Mouse (Mus musculus): Measurements from ENCODE around the gene Plekhg6.
A peak's percentile ranks its signal among the peaks of the same experiment; 100 is the strongest.

The Plekhg6 gene

DNA sequence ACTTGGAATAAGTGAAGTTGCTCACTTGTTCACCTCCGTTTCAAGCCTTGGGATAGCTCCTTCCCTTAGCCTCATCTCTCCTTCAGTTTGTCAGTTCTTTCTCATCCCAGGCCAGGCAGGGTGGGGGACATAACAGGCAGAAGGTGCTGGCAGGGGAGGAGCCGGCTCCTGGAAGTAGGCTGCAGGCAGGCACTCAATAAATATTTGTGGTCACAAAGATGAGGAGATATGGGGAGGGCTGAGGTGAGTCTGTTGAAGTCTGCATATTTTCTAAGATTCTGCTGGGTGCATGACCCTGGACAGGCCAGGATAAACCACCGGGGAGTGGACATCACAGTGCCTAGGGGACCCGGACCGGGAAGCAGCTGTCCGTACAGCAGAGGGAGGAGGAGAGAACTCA, 57.0 kb downstream of the Plekhg6 start:
- no peak for DNase-seq (ENCODE audit: low read depth, low spot score)

DNA sequence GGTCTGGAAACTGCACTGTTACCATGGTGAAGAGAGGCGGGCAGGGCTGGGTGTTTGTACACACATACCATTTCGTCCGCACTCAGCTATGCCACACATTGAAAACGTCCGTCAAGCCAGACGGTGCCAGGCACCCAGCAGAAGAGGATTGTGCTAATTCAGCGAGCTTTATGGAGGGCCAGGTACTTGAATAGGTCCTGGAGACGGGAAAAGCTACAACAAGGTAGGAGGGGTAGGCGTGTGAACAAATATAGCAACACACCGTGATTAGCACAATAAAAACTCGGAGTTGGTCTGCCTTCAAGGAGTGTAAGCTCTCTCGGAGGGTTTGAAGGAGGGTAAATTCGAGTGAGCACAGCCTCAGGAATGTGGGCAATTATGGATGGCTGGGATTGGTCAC, 57.8 kb downstream of the Plekhg6 start:
- DNase-seq (ENCODE audit: low read depth, low spot score): no peak

DNA sequence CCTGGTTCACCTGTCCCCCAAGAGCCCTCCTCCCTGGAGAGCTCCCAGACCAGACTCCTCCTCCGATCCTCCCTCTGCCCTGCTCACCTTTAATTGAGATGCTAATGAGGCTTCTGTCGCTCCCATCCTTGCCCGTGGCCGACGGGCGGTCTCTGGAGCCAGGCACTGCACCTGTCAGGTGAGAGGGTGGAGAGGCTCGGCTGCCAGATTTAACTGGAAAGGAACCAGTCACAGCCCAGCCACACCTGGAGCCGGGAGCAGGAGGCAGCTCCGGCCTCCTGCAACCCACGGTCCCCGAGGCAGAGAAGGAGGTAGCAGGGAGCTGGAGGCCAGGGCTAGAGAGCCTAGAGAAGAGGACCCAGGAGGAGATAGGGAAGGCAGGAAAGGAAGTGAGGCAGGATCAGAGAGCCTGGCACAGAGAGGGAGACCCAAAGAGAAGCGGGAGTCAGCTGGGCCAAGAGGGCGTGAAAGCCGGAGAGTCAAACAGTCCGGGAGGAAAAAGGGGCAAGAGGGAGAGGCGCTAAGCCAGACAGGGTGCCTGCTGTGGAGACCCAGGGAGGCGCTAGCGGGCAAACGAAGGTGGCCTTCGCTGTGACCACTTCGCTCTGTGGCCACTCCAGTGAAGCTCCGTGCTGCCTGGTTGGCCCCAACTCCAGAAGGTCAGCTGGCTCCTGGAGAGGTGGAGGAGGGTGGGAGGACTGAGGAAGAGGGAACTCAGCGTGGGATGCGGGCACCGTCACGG, 59.3 kb downstream of the Plekhg6 start:
- no peak for DNase-seq (ENCODE audit: low read depth, low spot score)

DNA sequence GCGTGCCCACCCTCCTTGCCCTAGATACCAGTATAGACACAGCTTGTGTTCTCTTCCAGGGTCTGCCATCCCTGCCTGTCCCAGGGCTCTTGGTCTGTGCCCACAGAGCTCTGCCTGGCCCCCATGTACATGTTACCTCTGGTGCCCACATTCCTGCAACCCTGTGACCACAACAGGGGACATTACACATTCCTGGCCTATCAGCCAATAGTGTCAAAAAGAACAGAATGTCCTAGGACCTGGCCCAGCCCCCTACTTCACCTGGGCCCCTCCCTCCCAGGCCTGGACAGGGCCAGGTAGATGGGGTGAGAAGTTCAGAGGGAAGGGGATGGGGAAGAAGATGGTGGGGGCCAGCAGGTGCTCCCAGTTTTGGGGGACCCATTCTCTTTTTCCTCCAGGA, 60.3 kb downstream of the Plekhg6 start, which contains the start of gene Scnn1a:
Scnn1a (plus strand) TSS at position 337 of the 400 bp plus-strand sequence.
- no peak for DNase-seq (ENCODE audit: low read depth, low spot score)

DNA sequence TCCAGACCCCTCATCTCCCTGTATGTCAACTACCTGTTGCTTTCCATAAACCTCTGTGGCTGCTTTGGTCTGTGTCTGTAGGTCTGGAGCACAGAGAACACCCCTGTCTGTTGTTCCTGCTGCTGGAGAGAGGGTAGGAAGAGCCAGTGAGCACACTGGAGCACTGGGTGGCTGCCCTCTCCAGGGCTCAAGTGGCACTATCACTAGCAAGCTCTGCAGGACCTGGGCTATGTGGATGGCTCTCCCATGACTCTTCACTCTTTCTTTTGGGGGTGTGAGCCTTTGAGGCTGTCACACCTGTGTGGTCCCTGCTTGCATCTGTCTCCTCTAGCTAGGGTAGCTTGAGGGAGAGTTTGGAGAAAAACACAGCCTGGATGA, 60.7 kb downstream of the Plekhg6 start:
- DNase-seq (ENCODE audit: low read depth, low spot score): no peak

DNA sequence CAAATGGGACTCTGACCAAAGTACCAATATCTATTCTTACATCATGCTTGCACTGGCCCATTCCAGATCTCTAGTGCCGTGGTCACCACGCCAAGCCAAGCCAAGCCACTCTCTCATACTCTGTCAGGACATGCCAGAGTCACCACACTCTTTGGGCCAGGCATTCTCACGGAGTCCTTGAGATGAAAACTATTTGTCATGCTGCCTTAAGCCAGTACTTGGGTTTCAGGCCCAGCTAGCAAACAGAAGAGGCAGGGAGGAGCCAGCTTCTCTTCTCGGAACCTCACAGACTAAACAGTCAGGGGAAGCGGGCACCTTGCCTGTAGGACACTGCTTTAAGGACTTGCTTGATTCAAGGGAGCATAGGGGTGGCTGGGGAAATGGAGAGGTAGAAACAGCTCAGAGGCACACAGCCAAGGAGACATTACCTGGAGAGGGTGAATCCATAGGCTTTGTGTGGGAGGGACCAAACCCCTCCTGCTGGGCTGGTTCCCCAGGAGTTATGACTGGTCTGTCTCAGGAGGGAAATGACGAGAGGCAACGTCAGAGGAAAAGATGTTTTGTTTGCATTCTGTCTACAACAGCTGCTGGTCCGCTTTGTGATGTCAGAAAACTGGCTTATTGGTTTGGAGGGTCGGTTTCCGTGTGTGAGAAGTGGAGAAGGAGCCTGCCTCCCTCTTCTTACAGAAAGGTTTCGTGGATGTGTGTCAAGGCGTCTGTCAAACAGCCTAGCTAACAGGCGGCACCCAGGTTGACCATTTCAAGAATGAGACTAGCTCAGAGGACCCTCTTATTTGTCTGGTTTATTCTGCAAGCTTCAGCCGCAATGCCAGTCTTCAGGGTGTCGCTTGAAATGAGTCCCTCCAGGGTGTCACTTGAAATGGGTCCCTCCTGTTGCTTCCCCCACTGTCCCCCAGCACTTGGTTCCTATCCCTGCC, 61.3 kb downstream of the Plekhg6 start:
- no peak for DNase-seq (ENCODE audit: low read depth, low spot score)

DNA sequence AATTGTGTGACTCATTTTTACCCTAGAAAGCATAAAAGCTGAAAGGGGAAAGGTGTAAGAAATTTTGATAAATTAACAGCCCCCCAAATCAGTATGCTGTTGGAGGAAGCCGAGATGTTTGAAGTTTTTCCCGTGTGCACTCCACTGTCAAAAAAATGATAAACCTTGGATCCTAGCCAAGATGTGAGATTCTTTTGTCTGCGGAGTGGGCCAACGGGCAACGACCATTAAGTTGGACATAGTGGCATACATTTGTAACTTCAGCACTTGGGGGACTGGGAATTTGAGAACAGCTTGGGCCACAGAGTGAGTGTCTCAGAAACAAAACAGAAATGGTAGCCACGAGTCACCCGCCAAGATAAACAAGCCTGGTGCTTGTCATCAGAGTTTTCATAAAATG, 63.5 kb downstream of the Plekhg6 start:
- DNase-seq (ENCODE audit: low read depth, low spot score): no peak

DNA sequence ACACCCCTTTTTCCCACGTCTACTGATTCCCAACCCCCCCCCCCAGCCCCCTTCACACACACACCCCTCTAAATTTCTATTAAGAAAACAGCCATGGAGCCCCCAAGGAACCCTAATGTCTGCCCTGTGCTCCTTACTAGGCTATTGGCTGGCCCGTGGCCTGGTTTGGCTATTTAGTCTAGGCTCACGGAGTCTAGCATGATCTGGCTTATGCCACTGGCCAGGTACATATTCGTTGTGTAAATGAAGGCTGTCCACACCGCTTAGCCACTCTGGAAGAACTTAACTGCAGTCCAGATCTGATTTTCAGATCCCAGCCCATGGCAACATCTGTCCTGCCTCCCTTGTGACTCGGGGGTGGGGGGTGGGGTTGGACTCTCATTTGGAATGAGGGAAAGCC, 65.8 kb downstream of the Plekhg6 start:
- DNase-seq (ENCODE audit: low read depth, low spot score): no peak

DNA sequence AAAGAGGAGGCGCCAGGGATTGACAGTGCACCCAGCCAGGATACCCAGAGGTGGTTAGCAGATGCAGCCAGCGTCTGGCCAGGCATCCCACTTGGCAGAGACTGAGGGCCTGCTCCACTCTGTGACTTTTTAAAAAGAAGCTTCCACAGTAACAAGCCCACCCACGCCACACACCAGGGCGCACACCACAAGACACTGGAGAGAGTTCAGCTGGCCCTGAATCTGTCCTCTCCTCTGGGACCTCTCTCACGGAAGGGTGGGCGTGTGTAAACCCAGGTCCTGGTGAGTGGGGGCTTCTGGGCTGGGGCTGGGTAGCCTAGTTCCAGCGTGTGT, 66.4 kb downstream of the Plekhg6 start:
- no peak for DNase-seq (ENCODE audit: low read depth, low spot score)

DNA sequence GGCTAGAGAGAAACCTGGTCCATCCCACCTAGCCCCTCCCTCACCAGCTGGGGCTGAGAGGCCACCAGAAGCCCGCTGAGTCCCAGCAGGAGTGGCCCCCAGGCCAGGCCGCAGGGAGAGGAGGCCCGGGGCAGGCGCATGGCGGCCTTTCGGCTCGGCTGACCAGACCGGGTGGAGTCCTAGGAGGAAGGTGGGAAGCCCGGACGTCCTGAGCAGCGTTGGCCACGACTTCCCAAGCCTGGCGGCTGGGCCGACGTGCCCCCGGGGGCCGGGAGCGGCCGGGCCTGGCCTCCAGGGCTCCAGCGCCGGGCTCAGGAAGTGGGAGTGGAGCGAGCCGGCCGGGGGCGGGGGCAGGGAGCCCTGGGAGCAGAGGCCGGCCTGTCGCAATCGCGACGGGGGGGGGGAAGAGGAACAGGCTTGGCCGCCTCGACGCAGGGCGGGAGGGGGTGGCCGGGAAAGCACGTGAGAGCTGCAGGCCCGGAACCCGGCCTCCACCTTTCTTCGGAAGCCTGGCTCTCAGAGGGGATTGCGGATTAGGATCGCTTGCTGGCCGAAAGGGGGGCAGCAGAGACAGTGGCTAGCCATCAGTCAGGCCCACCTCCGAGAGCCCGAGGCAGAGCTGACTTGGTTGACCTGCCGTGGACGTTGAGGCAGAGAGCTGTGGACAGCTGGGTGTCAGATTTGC, 66.9 kb downstream of the Plekhg6 start, which contains the start of gene Ltbr:
Ltbr (minus strand) TSS at position 340 of the 685 bp plus-strand sequence.
- DNase-seq (ENCODE audit: low read depth, low spot score): peak; percentile 47
